Mouse (Mus musculus): ENCODE results near the gene Rnf208.
A peak's percentile ranks its signal among the peaks of the same experiment; 100 is the strongest.

The Rnf208 gene

GRCm38 (mm10) chr2:25242101-25242506 lies at the start of gene Rnf208, which contains the start of gene Cysrt1:
Gene Rnf208, plus strand, starts transcription at chr2:25242255.
Gene Cysrt1, minus strand, starts transcription at chr2:25242452.
- peak; percentile 58 for DNase-seq

GRCm38 (mm10) chr2:25193330-25193770 lies 48.7 kb upstream of the Rnf208 start:
- peak; percentile 76 for DNase-seq

GRCm38 (mm10) chr2:25194006-25194405 lies 48.0 kb upstream of the Rnf208 start:
- DNase-seq: no peak

GRCm38 (mm10) chr2:25194486-25195171 lies 47.4 kb upstream of the Rnf208 start:
- DNase-seq: no peak

GRCm38 (mm10) chr2:25195211-25196156 lies 46.6 kb upstream of the Rnf208 start:
- no peak for DNase-seq

- DNase-seq: no peak
These were observed 45.7 kb upstream of the Rnf208 start, which contains the start of gene Tor4a for GRCm38 (mm10) chr2:25196172-25196954. Gene Tor4a, minus strand, starts transcription at chr2:25196886.

- DNase-seq: no peak
These were observed 44.9 kb upstream of the Rnf208 start for GRCm38 (mm10) chr2:25197191-25197590.

- no peak for DNase-seq
These were observed 44.1 kb upstream of the Rnf208 start for GRCm38 (mm10) chr2:25197946-25198345.

- no peak for DNase-seq
These were observed 41.4 kb upstream of the Rnf208 start for GRCm38 (mm10) chr2:25200631-25201030.

- no peak for DNase-seq
These were observed 38.3 kb upstream of the Rnf208 start for GRCm38 (mm10) chr2:25203631-25204214.

GRCm38 (mm10) chr2:25207593-25207992 lies 34.5 kb upstream of the Rnf208 start:
- DNase-seq: no peak

- no peak for DNase-seq
These were observed 31.4 kb upstream of the Rnf208 start for GRCm38 (mm10) chr2:25210686-25211085.

- peak; percentile 82 for DNase-seq
These were observed 30.9 kb upstream of the Rnf208 start, which contains the start of gene Nelfb for GRCm38 (mm10) chr2:25211121-25211670. Gene Nelfb, minus strand, starts transcription at chr2:25211489.

- DNase-seq: no peak
These were observed 28.7 kb upstream of the Rnf208 start for GRCm38 (mm10) chr2:25213266-25213865.

- DNase-seq: no peak
These were observed 27.6 kb upstream of the Rnf208 start, which contains the start of gene Stpg3 for GRCm38 (mm10) chr2:25214444-25214843. Gene Stpg3, minus strand, starts transcription at chr2:25214637.

GRCm38 (mm10) chr2:25217666-25218065 lies 24.4 kb upstream of the Rnf208 start:
- DNase-seq: no peak

- DNase-seq: no peak
These were observed 23.6 kb upstream of the Rnf208 start, which contains the start of gene Fam166a for GRCm38 (mm10) chr2:25218445-25218844. Gene Fam166a, plus strand, starts transcription at chr2:25218745.

GRCm38 (mm10) chr2:25221331-25221772 lies 20.7 kb upstream of the Rnf208 start:
- DNase-seq: no peak

GRCm38 (mm10) chr2:25223681-25224491 lies 18.2 kb upstream of the Rnf208 start:
- DNase-seq: peak; percentile 59

GRCm38 (mm10) chr2:25224492-25224765 lies 17.6 kb upstream of the Rnf208 start, which contains the start of gene Tubb4b:
Gene Tubb4b, minus strand, starts transcription at chr2:25224702.
- no peak for DNase-seq
